Comparison of ENCODE assay signal across 14 mouse cellular contexts in genomic region chr11:6603224-6603623, GRCm38 (mm10). TPM values are rescaled to one million over a fixed set of nuclear protein-coding genes. Genes with fewer than 3 reads are reported as not detected.
DNase-seq lines count a peak whose midpoint lies in the region; ATAC-seq and TF ChIP-seq lines count a peak whose summit lies in the region.
"Had no signal": no experiment of that assay in that cellular context is flagged by ENCODE, and none has a peak within 500 bp of the region (broad histone marks: within the 10 kb centered on the region; RNA-seq: fewer than 3 reads in every experiment).

No protein-coding gene starts in this region.

- intact Hi-C loops in left cerebral cortex, adult 2 months (cut with DNase I), result no loop called here

- 0 out of 2 replicates have a peak overlapping the region, but pooled peaks have one; percentile 78 for H3K9ac ChIP-seq in forebrain, embryonic 15.5 days (replicated peaks)
- peak overlapping the region; percentile 93 for H3K9ac ChIP-seq in hindbrain, embryonic 16.5 days (ENCODE audit: low read depth, low read length)
- H3K9ac ChIP-seq in neural tube, embryonic 15.5 days (replicated peaks), result peak overlapping the region; percentile 68
- H3K9ac ChIP-seq: liver, embryonic 13.5 days had no signal

- H3K27ac ChIP-seq in left cerebral cortex, adult 2 months, result peak overlapping the region; percentile 99; the same call in 1 of the 2 replicates
- H3K27ac ChIP-seq in forebrain, embryonic 15.5 days (replicated peaks), result peak overlapping the region; percentile 98; the same call in 1 of the 2 replicates
- peak overlapping the region; percentile 53; the same call in 1 of the 2 replicates for H3K27ac ChIP-seq in hindbrain, embryonic 16.5 days (ENCODE audit: low read depth, low read length)
- H3K27ac ChIP-seq in neural tube, embryonic 15.5 days (replicated peaks), result peak overlapping the region; percentile 99
- H3K27ac ChIP-seq: embryonic facial prominence, embryonic 13.5 days; gastrocnemius, adult 2 months; liver, embryonic 13.5 days had no signal

- H3K4me3 ChIP-seq in left cerebral cortex, adult 2 months, result peak overlapping the region; percentile 83
- H3K4me3 ChIP-seq in forebrain, embryonic 15.5 days, result peak overlapping the region; percentile 78
- peak overlapping the region; percentile 72 for H3K4me3 ChIP-seq in hindbrain, embryonic 16.5 days (ENCODE audit: low read length)
- peak overlapping the region; percentile 56 for H3K4me3 ChIP-seq in neural tube, embryonic 15.5 days (replicated peaks)
- H3K4me3 ChIP-seq: embryonic facial prominence, embryonic 13.5 days; liver, embryonic 13.5 days had no signal

- peaks cover 26% of the 10 kb centered on the region for H3K36me3 ChIP-seq in forebrain, embryonic 15.5 days
- peaks cover 16% of the 10 kb centered on the region for H3K36me3 ChIP-seq in hindbrain, embryonic 16.5 days (ENCODE audit: control insufficient read depth, insufficient read depth, low read length)
- H3K36me3 ChIP-seq in neural tube, embryonic 15.5 days, result peaks cover 23% of the 10 kb centered on the region

- ATAC-seq in forebrain, embryonic 15.5 days (replicated peaks), result no peak
- ATAC-seq in hindbrain, embryonic 16.5 days, result no peak
- no peak for ATAC-seq in neural tube, embryonic 15.5 days (ENCODE audit: low FRiP score)

- 82% methylated on average over 9 of the region's 9 CpGs for WGBS in forebrain, embryonic 15.5 days
- 66% methylated on average over 9 of the region's 9 CpGs for WGBS in hindbrain, embryonic 16.5 days
- 76% methylated on average over 9 of the region's 9 CpGs for WGBS in neural tube, embryonic 15.5 days

- H3K4me2 ChIP-seq in forebrain, embryonic 15.5 days (replicated peaks), result peak overlapping the region; percentile 86
- peak overlapping the region; percentile 96 for H3K4me2 ChIP-seq in hindbrain, embryonic 16.5 days (ENCODE audit: low read length)
- peak overlapping the region; percentile 89 for H3K4me2 ChIP-seq in neural tube, embryonic 15.5 days
- H3K4me2 ChIP-seq: liver, embryonic 13.5 days had no signal

- H3K4me1 ChIP-seq in forebrain, embryonic 15.5 days, result peaks cover 63% of the 10 kb centered on the region
- H3K4me1 ChIP-seq in hindbrain, embryonic 16.5 days (ENCODE audit: control insufficient read depth, insufficient read depth, low read depth, low read length), result peaks cover 53% of the 10 kb centered on the region
- peaks cover 87% of the 10 kb centered on the region for H3K4me1 ChIP-seq in neural tube, embryonic 15.5 days

- H3K9me3 ChIP-seq in forebrain, embryonic 15.5 days, result no peaks in the 10 kb centered on the region
- H3K9me3 ChIP-seq in hindbrain, embryonic 16.5 days (ENCODE audit: control insufficient read depth, low read length), result no peaks in the 10 kb centered on the region
- H3K9me3 ChIP-seq in neural tube, embryonic 15.5 days (replicated peaks), result no peaks in the 10 kb centered on the region
- H3K9me3 ChIP-seq: embryonic facial prominence, embryonic 13.5 days; liver, embryonic 13.5 days had no signal

- no peak for TF ChIP-seq CTCF in left cerebral cortex, adult 2 months (IDR thresholded peaks at IDR 0.05)

- DNase-seq in left cerebral cortex, adult 2 months (ENCODE audit: extremely low spot score in 1 of 2, low spot score in 2 of 2), result no peak
- DNase-seq in left cerebral cortex, adult 9 months (ENCODE audit: low spot score in 2 of 2), result no peak
- no peak for DNase-seq in thymus, postnatal 10 days (ENCODE audit: low spot score in 2 of 2)
- DNase-seq in lung, postnatal 25 days (ENCODE audit: low spot score), result no peak
- DNase-seq: liver, embryonic 13.5 days; thymus, postnatal 25 days had no signal

- H3K27me3 ChIP-seq in forebrain, embryonic 15.5 days, result no peaks in the 10 kb centered on the region
- no peaks in the 10 kb centered on the region for H3K27me3 ChIP-seq in hindbrain, embryonic 16.5 days (replicated peaks; ENCODE audit: control insufficient read depth, insufficient read depth, low read length)
- H3K27me3 ChIP-seq in neural tube, embryonic 15.5 days (replicated peaks), result no peaks in the 10 kb centered on the region

RNA-seq across cellular contexts. Expression of gene Nacad, which starts 2.6 kb away (rescaled TPM):
- 10 to 100 TPM; 41.4 to 43.8 TPM for total RNA-seq in left cerebral cortex, adult 2 months (2021)
- polyA plus RNA-seq in forebrain, embryonic 15.5 days (2015; fragmentation: Nextera tagmentation; extraction: Ambion mirVana), result 66.9 and 67.4 TPM in 2 replicates
- polyA plus RNA-seq in hindbrain, embryonic 16.5 days (2015; fragmentation: Nextera tagmentation; extraction: Ambion mirVana), result 72.1 and 81.0 TPM in 2 replicates
- 66.7 and 78.2 TPM in 2 replicates for polyA plus RNA-seq in neural tube, embryonic 15.5 days (2015; fragmentation: Nextera tagmentation; extraction: Ambion mirVana)

RNA-seq across cellular contexts. Expression of gene Tbrg4, which starts 22.6 kb away (rescaled TPM):
- 10 to 100 TPM; 45.9 to 50.8 TPM for total RNA-seq in left cerebral cortex, adult 2 months (2021)
- polyA plus RNA-seq in forebrain, embryonic 15.5 days (2015; fragmentation: Nextera tagmentation; extraction: Ambion mirVana), result 27.5 and 31.5 TPM in 2 replicates
- polyA plus RNA-seq in hindbrain, embryonic 16.5 days (2015; fragmentation: Nextera tagmentation; extraction: Ambion mirVana), result 29.3 and 35.2 TPM in 2 replicates
- 34.2 and 39.9 TPM in 2 replicates for polyA plus RNA-seq in neural tube, embryonic 15.5 days (2015; fragmentation: Nextera tagmentation; extraction: Ambion mirVana)

RNA-seq across cellular contexts. Expression of gene Wap, which starts 35.2 kb away (rescaled TPM):
- total RNA-seq in left cerebral cortex, adult 2 months (2021), result not detected
- not detected in 2 replicates for polyA plus RNA-seq in forebrain, embryonic 15.5 days (2015; fragmentation: Nextera tagmentation; extraction: Ambion mirVana)
- not detected in 2 replicates for polyA plus RNA-seq in hindbrain, embryonic 16.5 days (2015; fragmentation: Nextera tagmentation; extraction: Ambion mirVana)
- polyA plus RNA-seq in neural tube, embryonic 15.5 days (2015; fragmentation: Nextera tagmentation; extraction: Ambion mirVana), result not detected in 2 replicates
- total RNA-seq: gastrocnemius, adult 2 months; left cerebral cortex, adult 18-20 months had no signal
- polyA plus RNA-seq: cerebellum, adult 2 months; embryonic facial prominence, embryonic 13.5 days; intestine, embryonic 14.5 days; liver, embryonic 13.5 days had no signal

RNA-seq across cellular contexts. Expression of gene Ramp3, which starts 55.1 kb away (rescaled TPM):
- total RNA-seq in left cerebral cortex, adult 2 months (2021), result 10 to 100 TPM; 13.0 to 13.5 TPM
- 4.1 and 6.7 TPM in 2 replicates for polyA plus RNA-seq in forebrain, embryonic 15.5 days (2015; fragmentation: Nextera tagmentation; extraction: Ambion mirVana)
- polyA plus RNA-seq in hindbrain, embryonic 16.5 days (2015; fragmentation: Nextera tagmentation; extraction: Ambion mirVana), result 26.6 and 30.6 TPM in 2 replicates
- 29.9 and 32.1 TPM in 2 replicates for polyA plus RNA-seq in neural tube, embryonic 15.5 days (2015; fragmentation: Nextera tagmentation; extraction: Ambion mirVana)
- polyA plus RNA-seq: liver, embryonic 13.5 days had no signal

RNA-seq across cellular contexts. Expression of gene Ccm2, which starts 56.5 kb away (rescaled TPM):
- total RNA-seq in left cerebral cortex, adult 2 months (2021), result 10 to 100 TPM; 51.3 to 69.5 TPM
- 104 and 107 TPM in 2 replicates for polyA plus RNA-seq in forebrain, embryonic 15.5 days (2015; fragmentation: Nextera tagmentation; extraction: Ambion mirVana)
- polyA plus RNA-seq in hindbrain, embryonic 16.5 days (2015; fragmentation: Nextera tagmentation; extraction: Ambion mirVana), result 98.2 and 98.7 TPM in 2 replicates
- polyA plus RNA-seq in neural tube, embryonic 15.5 days (2015; fragmentation: Nextera tagmentation; extraction: Ambion mirVana), result 96.2 and 107 TPM in 2 replicates
